Mouse (Mus musculus): ENCODE data around the gene Serpina3b.
"Not testable (repeated sequence)": the region's sequence is repeated elsewhere in the genome, so short reads cannot be mapped to it uniquely, and the experiment has no call there.

Serpina3b gene

DNA sequence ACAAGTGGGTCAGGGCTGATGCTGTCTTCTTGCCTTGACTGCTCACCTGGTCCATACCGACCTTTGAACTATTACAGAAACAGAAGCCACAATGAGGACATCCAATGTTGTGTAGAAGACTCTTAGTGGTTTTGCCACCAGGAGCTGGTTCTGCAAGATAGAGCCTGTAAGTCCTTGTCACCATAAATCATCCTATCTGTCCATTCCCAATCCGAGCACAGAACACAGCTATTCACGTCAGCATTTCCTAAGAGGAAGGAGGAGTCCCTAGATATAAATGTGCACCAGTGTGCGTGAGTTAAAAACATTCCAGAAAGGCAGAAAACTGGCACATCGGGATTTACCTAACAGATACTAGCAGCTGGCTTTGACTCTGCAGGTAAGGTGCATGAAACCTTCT is at the start of gene Serpina3b:
Gene Serpina3b (plus strand): TSS at position 301 of the 400 bp plus-strand sequence.
- in situ Hi-C loops (cut with MboI, MseI), result no loop called here

DNA sequence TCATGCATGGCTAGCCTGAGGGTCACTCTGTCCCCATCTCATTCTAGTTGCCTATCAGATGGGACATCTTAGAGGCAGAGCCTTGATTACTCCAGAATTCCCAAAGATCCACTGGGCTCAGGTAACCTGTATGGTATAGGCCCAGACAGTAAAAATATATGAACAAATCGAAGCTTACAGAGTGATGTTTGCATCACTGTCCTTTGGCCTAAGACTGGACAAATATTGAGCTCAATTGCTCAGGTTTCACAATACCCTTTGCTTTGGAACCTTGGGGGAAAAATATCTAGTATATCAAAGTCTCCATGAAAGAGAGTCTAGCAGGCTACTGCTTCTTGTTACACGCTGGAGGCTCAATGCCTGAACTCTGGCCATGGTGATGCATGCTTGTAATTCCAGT is 37.7 kb upstream of the Serpina3b start:
- in situ Hi-C loops (cut with MboI, MseI), result loop anchor here (25.0 kb wide), 1 partner anchor 1128 kb away; no protein-coding TSS in a partner anchor

DNA sequence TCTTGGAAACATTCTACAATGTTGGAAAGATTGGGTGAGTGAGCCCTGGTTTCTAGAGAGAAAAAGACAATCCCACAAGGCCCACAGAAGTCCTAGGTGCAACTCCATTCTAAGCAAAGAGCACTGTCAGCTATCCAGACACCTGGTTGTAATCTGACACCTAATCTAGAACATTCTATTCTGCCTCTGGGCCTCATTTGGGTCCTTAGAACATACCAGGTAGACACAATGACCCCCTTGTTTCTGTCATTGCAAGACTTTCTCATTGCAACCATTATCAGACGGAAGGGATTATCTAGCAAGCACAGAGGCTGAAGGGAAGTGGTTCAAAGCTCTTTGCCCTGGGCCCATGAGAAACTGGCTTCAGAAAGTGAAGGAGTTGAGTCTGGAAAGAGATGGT is 36.5 kb upstream of the Serpina3b start:
- in situ Hi-C loops (cut with MboI, MseI), result loop anchor here (25.0 kb wide), 1 partner anchor 1129 kb away; no protein-coding TSS in a partner anchor

DNA sequence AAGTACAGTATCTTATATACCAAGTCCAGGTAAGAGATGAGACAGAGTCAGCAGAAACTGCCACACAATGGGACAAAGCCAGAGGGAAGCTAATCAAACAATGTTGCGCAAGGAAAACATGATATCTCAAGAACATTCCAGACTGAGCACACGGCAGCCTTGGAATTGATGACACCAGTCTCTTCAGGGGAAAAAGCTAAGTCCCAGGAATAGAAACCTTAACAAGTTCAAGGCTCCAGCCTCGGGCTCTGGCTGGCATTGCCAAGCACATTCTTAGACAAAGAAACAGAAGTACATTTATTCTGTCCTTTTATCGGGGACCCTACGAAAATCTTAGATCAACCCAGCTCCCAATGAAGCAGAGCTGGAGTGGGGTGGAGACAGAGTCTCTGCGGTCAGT is 27.0 kb upstream of the Serpina3b start, which contains the start of gene Serpina5:
Gene Serpina5 (plus strand): TSS at position 346 of the 400 bp plus-strand sequence.
- in situ Hi-C loops (cut with MboI, MseI), result no loop called here

DNA sequence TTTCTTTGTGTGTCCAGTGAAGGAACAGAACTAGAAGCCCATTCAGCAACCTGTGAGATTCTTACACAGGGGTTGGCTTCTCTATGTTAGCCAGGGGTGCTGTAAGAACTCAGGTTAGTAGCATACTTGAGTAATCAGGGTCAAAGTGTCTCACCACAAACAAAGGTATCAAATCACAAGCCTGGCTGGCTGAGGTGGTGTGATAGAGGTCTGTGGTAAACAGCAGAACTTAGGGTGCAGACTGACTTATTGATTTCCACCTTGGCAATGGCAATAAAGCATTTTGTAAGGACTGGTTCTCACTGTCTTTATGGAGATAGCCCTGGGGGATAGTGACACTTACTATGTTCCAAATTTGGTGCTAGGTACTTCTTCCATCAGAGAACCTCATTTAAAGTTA is 21.9 kb upstream of the Serpina3b start:
- in situ Hi-C loops (cut with MboI, MseI), result no loop called here

DNA sequence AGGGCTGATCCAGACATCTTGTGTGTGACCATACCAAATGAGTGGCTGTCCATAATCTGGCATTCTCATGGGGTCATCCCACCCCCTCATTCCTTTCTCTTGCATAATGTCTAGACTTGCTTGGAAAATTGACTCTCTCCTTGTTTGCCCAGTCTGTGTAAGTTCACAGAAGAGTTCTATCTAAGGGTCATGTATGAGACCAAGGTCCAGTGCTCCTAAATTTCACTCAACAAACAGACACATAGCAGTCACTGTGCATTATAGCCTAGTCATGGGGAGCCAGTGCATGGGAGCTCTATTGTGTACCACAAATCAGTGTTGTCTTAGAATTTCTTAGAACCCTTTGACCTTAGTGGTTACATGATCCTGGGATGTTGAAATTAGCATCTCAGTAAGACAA is 20.9 kb upstream of the Serpina3b start:
- in situ Hi-C loops (cut with MboI, MseI), result no loop called here

DNA sequence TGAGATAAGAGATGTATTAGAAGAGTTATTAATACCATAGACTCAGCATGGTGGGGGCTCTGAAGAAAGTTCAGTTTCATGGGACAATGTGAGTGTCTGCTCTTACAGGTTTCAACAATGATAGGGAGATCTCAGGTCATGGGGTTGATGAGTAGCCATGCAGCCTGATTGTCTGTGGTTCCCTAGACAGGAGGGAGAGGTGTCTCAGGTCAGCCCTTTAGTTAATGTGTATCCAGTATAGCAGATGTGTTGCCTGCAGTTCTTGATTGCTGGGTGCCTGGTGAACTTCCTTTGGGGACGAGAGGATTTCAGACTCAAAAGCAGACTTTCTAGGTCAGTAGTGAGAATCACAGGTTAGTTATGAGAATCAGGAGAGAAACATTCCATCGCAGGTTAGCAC is 19.3 kb upstream of the Serpina3b start:
- in situ Hi-C loops (cut with MboI, MseI), result no loop called here

DNA sequence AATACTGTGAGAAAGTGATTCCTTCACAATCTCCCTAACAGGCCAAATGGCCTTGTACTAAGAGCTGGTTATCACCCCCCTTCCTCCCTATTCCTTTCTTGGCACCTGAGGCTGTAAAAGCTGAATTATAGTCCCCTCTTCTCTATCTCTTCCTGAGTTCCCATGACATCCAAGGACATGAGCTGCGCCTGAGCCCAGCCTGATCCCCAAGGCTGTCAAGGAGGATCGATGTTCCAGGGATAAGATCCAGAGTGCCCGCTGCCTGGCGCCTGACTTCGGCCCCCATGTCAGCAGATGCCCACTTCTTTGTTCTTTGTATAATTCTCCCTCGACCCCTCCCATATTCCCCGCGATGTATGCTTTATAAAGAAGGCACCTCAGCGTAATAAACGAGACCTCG is 15.5 kb upstream of the Serpina3b start, which contains the start of gene Serpina3a:
Gene Serpina3a (plus strand): TSS at position 392 of the 400 bp plus-strand sequence.
- in situ Hi-C loops (cut with MboI, MseI), result not testable (repeated sequence)

DNA sequence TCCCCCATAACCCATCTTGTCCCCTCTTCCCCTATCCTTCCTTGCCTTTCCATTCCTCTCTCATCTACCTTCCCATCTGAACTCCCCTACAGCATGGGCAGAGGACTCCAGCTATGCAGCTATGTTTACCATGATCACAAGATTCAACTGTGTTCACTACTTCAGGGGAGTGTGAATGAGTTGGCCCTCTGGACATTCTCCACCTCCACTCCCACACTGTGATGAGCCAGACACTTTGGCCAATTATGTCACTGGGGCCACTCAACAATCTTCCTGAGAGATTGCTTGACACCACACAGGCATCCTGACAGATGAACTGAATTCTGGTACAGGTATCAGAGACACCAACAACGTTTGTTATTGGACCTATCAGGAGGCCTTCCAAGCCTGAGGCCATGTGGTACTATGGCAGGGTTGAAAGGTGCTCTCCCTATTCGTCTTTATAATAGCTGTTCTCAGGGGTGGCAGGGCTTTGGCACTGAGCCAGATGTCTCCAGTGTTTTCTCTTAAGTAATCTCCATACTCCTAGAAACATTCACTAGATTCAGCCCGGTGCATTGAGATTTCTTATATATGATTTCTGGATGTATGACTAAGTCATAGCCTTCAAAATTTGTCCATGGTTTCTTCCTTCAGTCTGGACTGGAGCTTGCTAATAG is 12.7 kb upstream of the Serpina3b start:
- in situ Hi-C loops (cut with MboI, MseI), result no loop called here

DNA sequence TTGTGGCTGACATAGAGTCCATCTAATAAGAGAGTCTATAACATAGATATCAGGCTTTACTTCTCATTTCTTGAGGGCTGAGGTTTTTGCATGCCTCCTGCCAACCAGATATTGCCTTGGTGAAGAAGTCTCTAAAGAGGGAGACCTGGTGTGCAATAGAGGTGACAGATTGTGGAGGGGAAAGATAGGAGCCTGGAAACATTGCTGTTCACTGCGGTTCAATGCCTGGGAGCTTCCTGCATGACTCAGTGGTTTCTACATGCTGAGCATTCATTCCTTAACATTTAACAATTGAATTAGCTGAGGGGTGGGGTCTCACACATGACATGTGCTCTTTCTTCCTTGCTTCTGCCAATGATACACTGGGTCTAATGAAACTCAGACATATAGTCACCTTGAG is 4.7 kb upstream of the Serpina3b start:
- in situ Hi-C loops (cut with MboI, MseI), result no loop called here

DNA sequence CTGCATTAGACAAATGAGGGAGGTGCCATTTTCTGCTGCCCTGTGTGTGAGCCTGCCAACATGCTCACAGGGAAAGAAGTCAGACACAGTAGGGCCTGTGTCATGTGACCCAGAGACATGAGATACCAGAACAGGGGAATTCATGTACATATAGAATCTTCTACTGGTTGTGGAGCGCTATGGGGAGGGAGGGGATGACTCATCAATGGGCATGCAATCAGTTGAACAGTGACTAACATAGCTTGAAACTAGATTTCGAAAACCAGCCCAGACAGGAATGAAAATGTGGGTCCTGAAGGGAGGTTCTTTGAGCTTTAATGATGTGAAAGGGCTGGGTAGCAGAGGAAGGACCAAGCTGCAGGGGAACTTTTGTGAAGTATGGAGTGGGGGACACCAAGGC is 3.8 kb upstream of the Serpina3b start:
- in situ Hi-C loops (cut with MboI, MseI), result no loop called here

DNA sequence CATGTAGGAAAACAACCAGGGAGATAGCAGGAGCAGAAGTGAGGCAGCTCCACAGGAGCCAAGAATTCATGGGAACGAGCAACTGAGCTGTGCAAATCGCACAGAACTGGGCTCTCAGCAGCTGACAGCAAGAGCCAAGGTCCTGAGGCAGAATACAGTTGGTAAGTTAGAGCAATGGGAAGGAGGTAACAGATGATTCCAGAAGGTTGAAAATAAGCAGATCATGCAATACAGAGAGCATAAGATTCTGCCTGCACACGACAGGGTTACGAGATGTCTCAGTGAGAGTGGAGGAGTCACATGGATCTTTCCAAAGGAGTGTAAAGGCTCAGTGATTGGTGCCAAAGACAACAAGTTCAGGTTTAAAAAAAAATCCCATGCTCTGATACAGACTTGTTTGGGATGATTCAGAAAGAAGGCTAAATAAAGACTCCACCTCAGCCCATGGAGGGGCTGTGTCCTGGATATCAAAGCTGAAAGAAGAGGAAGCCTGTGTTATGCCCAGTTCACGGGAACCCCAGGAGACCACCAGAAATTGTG is 2.7 kb upstream of the Serpina3b start:
- in situ Hi-C loops (cut with MboI, MseI), result no loop called here

DNA sequence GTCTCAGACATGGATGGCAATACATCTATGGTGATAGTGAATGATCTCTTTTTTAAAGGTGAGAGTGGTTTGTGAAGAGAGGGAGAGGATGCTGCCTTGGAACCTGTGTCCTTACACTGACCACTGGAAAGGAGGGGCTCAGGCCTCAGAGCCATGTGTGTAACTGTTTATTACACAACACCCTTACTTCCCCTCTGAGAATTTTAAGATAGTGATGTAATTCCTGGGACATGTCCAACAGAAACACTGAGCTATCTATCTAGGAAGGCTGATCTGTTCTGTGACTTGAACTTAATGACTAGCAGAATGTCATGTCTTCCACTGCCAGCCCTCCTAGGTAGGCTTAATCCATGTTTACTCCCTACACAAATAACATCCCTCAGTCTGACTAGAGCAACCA is 3.2 kb downstream of the Serpina3b start:
- in situ Hi-C loops (cut with MboI, MseI), result no loop called here

DNA sequence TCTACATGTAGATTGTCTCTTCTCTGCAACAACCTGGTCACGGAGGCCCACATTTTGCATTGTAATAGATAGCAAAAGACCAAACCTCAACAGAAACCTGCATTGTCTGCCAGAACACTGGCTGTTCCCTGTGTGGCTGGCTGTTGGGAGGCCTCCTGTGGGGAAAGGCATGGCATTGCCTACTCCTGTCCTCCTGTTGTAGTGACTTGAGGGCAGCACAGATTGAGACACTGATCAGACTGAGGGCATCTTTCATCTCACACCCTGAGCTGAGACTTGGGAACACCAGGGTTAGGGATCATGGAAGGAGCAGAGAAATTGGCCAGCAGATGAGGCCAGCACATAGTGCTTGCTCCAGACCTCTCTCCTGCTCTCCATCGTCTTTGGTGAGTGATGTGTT is 10.4 kb downstream of the Serpina3b start:
- in situ Hi-C loops (cut with MboI, MseI), result no loop called here

DNA sequence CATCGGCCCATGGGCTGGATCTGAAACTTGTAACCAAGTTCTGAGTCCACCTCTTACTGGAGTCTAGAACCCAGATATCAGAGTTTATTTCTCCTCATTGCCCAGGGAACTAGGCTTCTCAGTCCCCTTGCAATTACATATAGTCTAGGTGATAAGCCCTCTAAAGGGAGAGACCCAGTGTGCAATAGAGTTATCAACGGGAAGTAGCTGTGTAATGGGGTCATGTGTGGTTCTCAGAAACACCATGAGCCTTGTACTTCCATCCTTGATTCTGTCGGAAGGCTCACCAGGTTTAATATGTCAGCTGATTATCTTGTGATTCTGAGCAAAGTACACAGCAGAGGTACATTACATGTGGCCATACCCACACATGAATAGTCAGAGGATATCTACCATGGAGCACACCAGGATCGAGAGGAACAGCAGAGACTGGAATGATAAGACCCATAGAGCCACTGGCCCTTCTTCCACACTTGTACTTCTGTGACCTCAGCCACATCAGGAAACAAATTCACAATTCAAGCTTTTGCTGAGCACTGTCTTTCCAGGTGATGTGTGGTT is 12.8 kb downstream of the Serpina3b start:
- in situ Hi-C loops (cut with MboI, MseI), result no loop called here

DNA sequence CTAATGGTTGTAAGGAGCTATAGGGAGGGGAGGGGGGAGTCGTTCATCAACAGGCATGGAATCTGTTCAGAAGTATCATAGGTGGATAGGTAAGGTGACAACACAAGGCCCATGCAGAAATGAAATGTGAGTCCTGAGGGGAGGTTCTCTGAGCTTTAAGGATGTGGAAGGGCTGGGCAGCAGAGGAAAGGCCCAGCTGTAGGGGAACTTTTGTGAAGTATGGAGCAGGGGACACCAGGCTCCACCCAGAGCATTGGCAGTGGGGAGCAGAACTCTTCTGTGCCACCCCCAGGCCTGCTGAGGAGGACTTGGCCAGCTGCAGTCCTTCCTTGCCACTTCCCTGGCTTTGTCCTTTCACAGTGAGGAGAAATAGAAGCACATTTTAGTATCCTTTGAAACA is 13.7 kb downstream of the Serpina3b start:
- in situ Hi-C loops (cut with MboI, MseI), result no loop called here

DNA sequence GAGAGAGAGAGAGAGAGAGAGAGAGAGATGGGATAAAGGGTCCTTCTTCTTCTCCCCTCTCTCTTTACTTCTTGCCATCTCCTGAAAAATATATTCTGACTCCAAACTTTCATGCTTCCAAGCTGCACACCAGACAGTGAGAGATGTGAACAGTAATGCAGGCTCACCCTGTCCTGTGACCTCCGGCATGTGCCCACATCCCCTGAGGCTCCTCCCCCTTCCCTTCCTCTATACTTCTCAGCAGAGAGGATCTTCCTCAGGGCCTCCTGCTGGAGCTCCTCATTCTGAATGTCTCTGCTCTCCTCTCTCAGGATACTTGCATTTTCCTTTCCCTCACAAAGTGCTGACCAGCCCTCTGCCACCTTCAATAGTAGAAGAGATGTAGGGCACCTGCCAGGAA is 14.6 kb downstream of the Serpina3b start:
- in situ Hi-C loops (cut with MboI, MseI), result no loop called here

DNA sequence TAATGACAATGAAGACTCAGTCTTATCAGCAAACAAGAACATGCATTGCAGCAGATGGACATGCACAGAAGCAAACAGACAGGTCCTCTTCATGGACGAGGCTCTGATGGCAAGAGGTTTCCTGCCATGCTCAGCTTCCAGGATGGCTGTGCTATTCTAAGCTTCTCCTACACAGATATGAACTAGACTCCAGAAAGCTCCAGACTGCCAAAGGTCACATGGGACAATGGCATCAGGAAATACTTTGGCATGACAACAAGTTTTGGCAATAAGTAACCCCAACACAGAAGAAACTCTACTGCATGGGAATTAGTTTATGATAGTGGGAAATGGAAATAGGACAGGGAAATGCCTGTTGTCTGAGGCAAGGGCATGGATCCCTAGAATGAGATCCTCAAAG is 15.5 kb downstream of the Serpina3b start:
- in situ Hi-C loops (cut with MboI, MseI), result no loop called here

DNA sequence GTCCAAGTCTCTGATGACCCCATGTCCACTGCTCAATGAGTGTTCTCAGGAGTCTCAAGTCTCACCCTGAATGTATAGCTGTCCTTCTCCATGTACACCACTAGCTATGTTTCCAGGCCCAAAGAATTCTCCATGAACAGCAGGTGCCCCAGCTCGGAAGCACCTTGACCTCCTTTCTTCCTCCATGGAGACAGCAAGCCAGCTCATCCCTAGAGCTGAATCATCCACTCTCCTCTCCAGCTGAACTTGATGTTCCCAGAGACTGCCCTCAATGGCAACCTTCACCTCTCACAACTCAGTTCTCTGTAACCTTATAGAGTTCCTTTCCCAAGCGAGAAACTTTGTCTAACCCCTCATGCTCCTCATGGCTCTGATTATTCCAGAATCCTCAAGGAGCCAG is 17.8 kb downstream of the Serpina3b start:
- in situ Hi-C loops (cut with MboI, MseI), result no loop called here

DNA sequence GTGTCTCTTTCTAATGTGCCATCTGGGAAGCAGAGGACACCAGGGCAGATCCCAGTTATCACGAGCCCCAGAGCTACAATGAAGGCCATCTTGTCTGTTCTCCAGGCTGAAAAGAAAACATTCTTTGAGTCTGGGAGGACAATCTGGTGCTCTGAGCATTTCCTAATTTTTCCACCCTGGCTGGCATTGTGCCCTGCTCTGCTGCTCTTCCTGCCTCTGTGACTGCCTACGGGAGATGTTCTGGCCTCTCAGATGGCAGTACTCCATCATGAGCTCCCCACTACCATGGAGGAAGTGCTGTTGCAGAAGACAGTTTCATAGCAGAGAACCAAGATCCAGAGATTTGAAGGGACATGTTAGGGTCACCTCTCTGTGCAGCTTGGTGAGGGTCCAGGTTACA is 24.2 kb downstream of the Serpina3b start:
- in situ Hi-C loops (cut with MboI, MseI), result no loop called here

DNA sequence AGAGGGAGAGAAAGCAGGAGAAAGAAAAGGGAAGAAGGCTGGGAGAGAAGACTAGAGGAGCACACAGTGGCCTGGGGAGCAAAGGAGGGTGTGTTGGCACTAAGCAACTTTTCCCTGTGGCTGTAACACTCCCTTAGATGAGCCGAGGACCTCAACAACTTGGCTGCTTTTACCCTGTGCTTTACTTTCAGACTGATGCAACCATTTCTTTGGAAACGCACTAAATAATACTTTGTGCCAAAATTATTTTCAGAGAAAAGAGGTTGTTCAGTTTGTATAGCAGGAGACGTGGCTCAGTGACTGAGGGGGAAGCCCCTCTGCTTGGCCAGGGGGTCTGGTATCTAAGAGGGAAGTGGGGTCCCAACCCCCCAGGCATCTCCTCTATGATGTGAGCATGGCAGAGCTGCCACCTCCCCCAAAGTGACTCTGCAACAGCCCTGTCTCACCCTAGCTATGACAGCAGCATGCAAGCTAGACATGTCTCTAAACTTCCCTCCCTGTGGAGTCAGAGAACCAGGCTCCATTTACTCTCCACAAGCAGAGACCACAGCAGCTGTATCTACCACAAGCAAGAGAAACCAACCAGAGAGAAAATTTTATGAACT is 25.3 kb downstream of the Serpina3b start:
- in situ Hi-C loops (cut with MboI, MseI), result no loop called here

DNA sequence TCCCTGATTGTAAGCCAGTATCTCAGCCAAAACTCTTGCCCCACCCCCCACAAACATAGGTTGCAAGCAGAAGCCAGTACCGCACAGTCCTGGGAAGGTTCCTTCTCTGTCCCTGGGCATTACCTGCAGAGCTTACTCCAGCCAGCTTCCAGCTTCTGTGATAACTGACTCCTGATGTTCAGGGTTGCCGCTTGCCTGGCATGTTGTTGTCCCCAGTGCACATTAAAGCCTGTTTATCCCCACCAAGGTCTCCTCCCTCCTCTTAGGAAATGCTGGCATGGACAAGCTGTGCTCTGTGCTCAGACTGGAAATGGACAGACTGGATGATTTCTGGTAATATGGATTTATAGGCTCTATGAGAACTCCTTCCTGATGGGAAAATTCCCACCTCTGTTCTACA is 25.9 kb downstream of the Serpina3b start, which contains the start of gene Serpina3c:
Gene Serpina3c (minus strand): TSS at position 215 of the 400 bp plus-strand sequence.
- in situ Hi-C loops (cut with MboI, MseI), result no loop called here

DNA sequence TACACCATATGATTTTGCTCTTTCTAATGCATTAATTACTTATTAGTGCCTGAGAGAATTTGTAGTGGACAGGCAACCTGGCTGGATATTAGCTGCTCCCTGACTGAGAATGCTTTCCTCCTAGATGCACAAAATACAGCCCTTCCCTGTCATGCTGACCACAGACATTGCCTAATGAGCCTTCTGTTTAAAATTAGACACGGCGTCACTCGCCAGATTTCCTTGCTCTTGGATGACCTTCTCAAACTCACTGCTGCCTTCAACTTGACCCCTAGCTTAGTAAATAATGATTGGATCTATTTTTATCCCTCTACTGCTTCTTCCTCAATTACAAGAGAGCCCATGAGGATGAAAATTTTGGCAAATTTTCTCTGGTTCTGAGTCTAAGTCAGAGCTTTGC is 47.0 kb downstream of the Serpina3b start:
- in situ Hi-C loops (cut with MboI, MseI), result no loop called here

All from T-helper 2 cell (primary cell).